Mouse (Mus musculus) layer of hippocampus, adult 9-10 months (tissue): Measurements from ENCODE around the gene Ptprn2.

Experiments used
- DNase-seq: peaks from one replicate; pipeline ENCODE4 v3.0.0; 2022; ENCODE audit warnings: low spot score

The Ptprn2 gene

GRCm38 (mm10) chr12:117231850-117232249 lies 746.3 kb downstream of the Ptprn2 start:
- no peak for DNase-seq

GRCm38 (mm10) chr12:117235114-117235513 lies 749.6 kb downstream of the Ptprn2 start:
- no peak for DNase-seq

GRCm38 (mm10) chr12:117236020-117236734 lies 750.7 kb downstream of the Ptprn2 start:
- no peak for DNase-seq

GRCm38 (mm10) chr12:117236981-117237380 lies 751.5 kb downstream of the Ptprn2 start:
- no peak for DNase-seq

- DNase-seq = no peak
These were observed 754.6 kb downstream of the Ptprn2 start for GRCm38 (mm10) chr12:117239927-117240715.

GRCm38 (mm10) chr12:117242181-117242580 lies 756.7 kb downstream of the Ptprn2 start:
- DNase-seq = no peak

- DNase-seq = no peak
These were observed 760.5 kb downstream of the Ptprn2 start for GRCm38 (mm10) chr12:117245885-117246478.

- DNase-seq = no peak
These were observed 764.9 kb downstream of the Ptprn2 start for GRCm38 (mm10) chr12:117250465-117250864.

GRCm38 (mm10) chr12:117251663-117252425 lies 766.3 kb downstream of the Ptprn2 start:
- DNase-seq = no peak

GRCm38 (mm10) chr12:117252426-117252779 lies 766.9 kb downstream of the Ptprn2 start:
- DNase-seq = no peak

GRCm38 (mm10) chr12:117254356-117254755 lies 768.8 kb downstream of the Ptprn2 start:
- DNase-seq = no peak

- DNase-seq = no peak
These were observed 769.8 kb downstream of the Ptprn2 start for GRCm38 (mm10) chr12:117255325-117255724.

- no peak for DNase-seq
These were observed 770.3 kb downstream of the Ptprn2 start for GRCm38 (mm10) chr12:117255776-117256342.

- DNase-seq = no peak
These were observed 771.3 kb downstream of the Ptprn2 start for GRCm38 (mm10) chr12:117256849-117257204.

GRCm38 (mm10) chr12:117257205-117257920 lies 771.8 kb downstream of the Ptprn2 start:
- no peak for DNase-seq

GRCm38 (mm10) chr12:117257921-117258497 lies 772.5 kb downstream of the Ptprn2 start:
- DNase-seq = no peak

GRCm38 (mm10) chr12:117260391-117261164 lies 775.1 kb downstream of the Ptprn2 start:
- DNase-seq = no peak

- DNase-seq = no peak
These were observed 775.6 kb downstream of the Ptprn2 start for GRCm38 (mm10) chr12:117261165-117261440.

- no peak for DNase-seq
These were observed 776.5 kb downstream of the Ptprn2 start for GRCm38 (mm10) chr12:117262003-117262402.

GRCm38 (mm10) chr12:117263081-117263480 lies 777.6 kb downstream of the Ptprn2 start:
- no peak for DNase-seq
